Mouse (Mus musculus) lung, embryonic 15.5 days (tissue): ENCODE measurements around the gene Zcwpw1. TPM values are rescaled to one million over a fixed set of nuclear protein-coding genes. Genes with fewer than 3 reads are reported as not detected.
"Not testable (repeated sequence)": the region's sequence is repeated elsewhere in the genome, so short reads cannot be mapped to it uniquely, and the experiment has no call there.

Experiments used
- ATAC-seq: fragments of 200-750 bp; cut with Nextera tagmentation; 2 replicates; pipeline ENCODE4 v1.8.0; 2017; ENCODE audit warnings: moderate number of reproducible peaks, borderline replicate concordance; ENCODE audit not compliant: low FRiP score, low TSS enrichment; ENCODE audit errors: extremely low read depth
- H3K27ac ChIP-seq: fragments of 300-500 bp; sonication (generic); 2 replicates; pipeline ENCODE4 v1.5.1; 2015; ENCODE audit warnings: moderate library complexity, mild to moderate bottlenecking, inconsistent platforms
- H3K27me3 ChIP-seq: fragments of 300-500 bp; sonication (generic); 2 replicates; pipeline ENCODE4 v1.6.1; 2015; ENCODE audit warnings: inconsistent platforms
- H3K36me3 ChIP-seq: fragments of 300-500 bp; sonication (generic); 2 replicates; pipeline ENCODE4 v1.6.1; 2015; ENCODE audit warnings: inconsistent platforms
- H3K4me1 ChIP-seq: fragments of 300-500 bp; sonication (generic); 2 replicates; pipeline ENCODE4 v1.6.1; 2015; ENCODE audit warnings: inconsistent platforms
- H3K4me2 ChIP-seq: fragments of 300-500 bp; sonication (generic); 2 replicates; pipeline ENCODE4 v1.6.1; 2015; ENCODE audit warnings: inconsistent platforms, mild to moderate bottlenecking, moderate library complexity
- H3K4me3 ChIP-seq: fragments of 300-500 bp; sonication (generic); 2 replicates; pipeline ENCODE4 v1.5.1; 2015; ENCODE audit warnings: mild to moderate bottlenecking, inconsistent platforms
- H3K9ac ChIP-seq: fragments of 300-500 bp; sonication (generic); 2 replicates; pipeline ENCODE4 v1.6.1; 2015; ENCODE audit warnings: inconsistent platforms
- H3K9me3 ChIP-seq: fragments of 300-500 bp; sonication (generic); 2 replicates; pipeline ENCODE4 v1.6.1; 2016; ENCODE audit warnings: inconsistent platforms
- WGBS: fragments of 180-500 bp; shearing (Covaris S2); methylation state at CpG from one replicate; pipeline ENCODE4 v1.1.7; 2015; 5-methylcytosine and 5-hydroxymethylcytosine counted together
- polyA plus RNA-seq: library from polyadenylated mRNA; unstranded; fragments of >200 nt; fragmentation: Nextera tagmentation; extraction: Ambion mirVana; gene quantifications from 2 replicates; pipeline ENCODE4 v1.2.1, GENCODE M21; 2015

Zcwpw1 gene
- polyA plus RNA-seq, 1 experiment from 2014 or later = 28.2 TPM

DNA sequence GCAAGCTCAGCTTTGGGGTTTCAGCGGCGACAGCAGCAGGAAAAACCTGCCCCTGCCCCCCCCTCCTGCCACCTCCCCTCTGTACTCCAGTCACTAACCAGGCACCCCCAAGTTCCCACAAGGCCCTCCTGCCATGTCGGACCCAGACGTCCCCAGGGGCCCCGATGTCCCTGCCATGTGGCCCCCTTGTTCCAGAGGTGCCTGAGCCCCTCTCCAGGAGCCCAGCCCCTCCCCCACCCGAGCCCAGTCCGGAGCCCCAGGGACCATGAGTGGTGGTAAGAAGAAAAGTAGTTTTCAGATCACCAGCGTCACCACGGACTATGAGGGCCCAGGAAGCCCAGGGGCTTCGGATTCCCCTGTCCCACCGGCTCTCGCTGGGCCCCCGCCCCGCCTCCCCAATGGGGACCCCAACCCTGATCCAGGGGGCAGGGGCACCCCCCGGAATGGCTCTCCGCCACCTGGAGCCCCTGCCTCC lies 40.7 kb upstream of the Zcwpw1 start:
- Histone ChIP-seq H3K4me2 (peak overlapping the region; percentile 89), H3K4me3 (peak overlapping the region; percentile 86), H3K27ac (peak overlapping the region; percentile 99), H3K9ac (peak overlapping the region; percentile 79), H3K9me3 (no peaks in the 10 kb centered on the region), H3K27me3 (no peaks in the 10 kb centered on the region), H3K36me3 (peaks cover 13% of the 10 kb centered on the region), H3K4me1 (peaks cover 36% of the 10 kb centered on the region)
- WGBS = 2% methylated on average over 16 of the region's 16 CpGs
- ATAC-seq = peak; percentile 3; the same call in 1 of the 2 replicates

DNA sequence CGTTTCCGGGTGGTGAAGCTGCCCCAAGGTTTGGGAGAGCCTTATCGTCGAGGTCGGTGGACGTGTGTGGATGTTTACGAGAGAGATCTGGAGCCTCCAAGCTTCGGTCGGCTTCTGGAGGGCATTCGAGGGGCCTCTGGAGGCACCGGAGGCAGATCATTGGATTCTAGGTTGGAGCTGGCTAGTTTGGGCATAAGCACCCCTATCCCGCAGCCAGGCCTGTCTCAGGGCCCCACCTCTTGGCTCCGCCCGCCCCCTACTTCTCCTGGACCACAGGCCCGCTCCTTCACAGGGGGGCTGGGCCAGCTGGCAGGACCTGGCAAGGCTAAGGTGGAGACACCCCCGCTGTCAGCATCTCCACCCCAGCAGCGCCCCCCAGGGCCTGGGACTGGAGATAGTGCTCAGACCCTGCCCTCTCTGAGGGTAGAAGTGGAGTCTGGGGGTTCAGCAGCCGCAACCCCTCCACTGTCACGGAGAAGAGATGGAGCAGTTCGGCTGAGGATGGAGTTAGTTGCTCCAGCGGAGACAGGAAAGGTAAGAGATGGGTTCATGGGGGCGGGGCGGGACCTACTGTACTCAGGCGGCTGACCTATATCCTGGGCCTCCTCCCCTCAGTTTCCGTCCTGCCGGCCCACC lies 40.2 kb upstream of the Zcwpw1 start:
- 1% methylated on average over 26 of the region's 26 CpGs for WGBS
- no peaks in the 10 kb centered on the region for H3K27me3 ChIP-seq
- peak overlapping the region; percentile 86 for H3K4me3 ChIP-seq
- peaks cover 35% of the 10 kb centered on the region for H3K4me1 ChIP-seq
- peak overlapping the region; percentile 99 for H3K27ac ChIP-seq
- H3K9me3 ChIP-seq = no peaks in the 10 kb centered on the region
- peaks cover 19% of the 10 kb centered on the region for H3K36me3 ChIP-seq
- peak overlapping the region; percentile 79 for H3K9ac ChIP-seq
- peak; percentile 21; the same call in 1 of the 2 replicates for ATAC-seq
- peak overlapping the region; percentile 89 for H3K4me2 ChIP-seq

DNA sequence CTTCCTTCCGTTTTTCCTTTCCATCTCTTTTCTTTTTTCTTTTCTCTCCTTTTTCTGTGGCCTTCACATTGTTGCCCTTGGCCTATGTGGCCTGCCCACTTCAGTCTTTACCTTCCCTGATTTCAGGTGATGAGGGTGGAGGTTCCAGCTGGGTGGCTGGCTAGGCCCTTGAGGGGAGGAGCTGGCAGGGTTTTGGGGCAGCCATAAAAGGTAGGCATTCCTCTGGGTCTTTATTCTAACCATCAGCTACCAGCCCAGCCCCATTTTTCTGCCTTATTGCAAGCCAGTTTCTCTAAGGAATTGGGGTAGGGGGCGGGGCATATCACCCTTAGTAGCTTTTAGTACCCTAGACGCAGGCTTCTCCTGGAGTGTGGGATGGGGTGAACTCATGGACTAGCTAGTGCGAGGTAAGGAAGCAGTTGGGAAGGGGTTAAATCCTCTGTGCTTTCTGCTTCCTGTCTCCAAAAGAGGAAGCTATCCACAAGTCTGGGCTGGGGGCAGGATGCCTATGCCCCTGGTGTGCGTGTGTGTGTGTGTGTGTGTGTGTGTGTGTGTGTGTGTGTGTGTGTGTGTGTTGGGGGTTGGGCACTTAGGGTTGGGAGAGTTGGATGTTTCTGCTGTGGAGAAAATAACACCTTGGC lies 39.3 kb upstream of the Zcwpw1 start:
- peak overlapping the region; percentile 99 for H3K27ac ChIP-seq
- 26% methylated on average over 5 of the region's 5 CpGs for WGBS
- H3K27me3 ChIP-seq = no peaks in the 10 kb centered on the region
- H3K4me3 ChIP-seq = peak overlapping the region; percentile 86
- no peak for ATAC-seq
- H3K4me2 ChIP-seq = peak overlapping the region; percentile 89
- peaks cover 25% of the 10 kb centered on the region for H3K36me3 ChIP-seq
- H3K9ac ChIP-seq = 0 out of 2 replicates have a peak overlapping the region, but pooled peaks have one; percentile 1
- H3K9me3 ChIP-seq = no peaks in the 10 kb centered on the region
- H3K4me1 ChIP-seq = peaks cover 40% of the 10 kb centered on the region

DNA sequence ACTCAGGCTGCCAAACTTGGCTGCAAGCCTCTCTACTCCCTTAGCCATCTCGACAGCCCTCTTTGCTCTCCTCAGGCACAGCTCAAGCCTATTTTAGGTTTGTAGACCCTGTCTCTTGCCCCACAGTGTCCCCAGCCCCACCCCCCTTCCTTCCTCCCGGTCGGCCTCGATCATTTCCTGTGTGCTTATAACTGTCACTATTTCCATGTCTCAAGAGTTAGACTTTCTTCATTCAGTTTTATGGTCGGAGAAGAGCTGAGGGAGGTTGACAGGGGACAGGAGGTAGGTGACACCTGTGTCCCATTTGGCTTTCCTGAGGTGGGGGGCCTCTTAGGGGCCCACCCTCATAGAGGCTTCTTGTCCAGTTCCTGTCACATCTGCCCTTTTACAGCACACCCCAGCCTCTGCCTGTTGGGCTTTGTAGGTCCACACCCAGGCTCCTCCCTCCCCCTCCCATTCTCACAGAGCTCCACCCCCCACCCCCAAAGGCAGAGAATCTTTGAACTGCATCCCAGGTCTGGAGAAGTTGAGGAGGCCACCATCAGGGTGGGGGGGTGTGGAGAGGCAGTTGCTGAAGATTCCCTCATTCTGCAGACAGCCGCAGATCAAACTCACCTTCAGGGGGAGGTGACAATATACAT lies 38.3 kb upstream of the Zcwpw1 start:
- Histone ChIP-seq H3K27ac (peak overlapping the region; percentile 99), H3K36me3 (peaks cover 35% of the 10 kb centered on the region), H3K9me3 (no peaks in the 10 kb centered on the region), H3K9ac (no peak overlapping the region), H3K4me3 (peak overlapping the region; percentile 86), H3K4me1 (peaks cover 46% of the 10 kb centered on the region), H3K27me3 (no peaks in the 10 kb centered on the region), H3K4me2 (peak overlapping the region; percentile 89)
- ATAC-seq = no peak
- WGBS = 29% methylated on average over 6 of the region's 6 CpGs

DNA sequence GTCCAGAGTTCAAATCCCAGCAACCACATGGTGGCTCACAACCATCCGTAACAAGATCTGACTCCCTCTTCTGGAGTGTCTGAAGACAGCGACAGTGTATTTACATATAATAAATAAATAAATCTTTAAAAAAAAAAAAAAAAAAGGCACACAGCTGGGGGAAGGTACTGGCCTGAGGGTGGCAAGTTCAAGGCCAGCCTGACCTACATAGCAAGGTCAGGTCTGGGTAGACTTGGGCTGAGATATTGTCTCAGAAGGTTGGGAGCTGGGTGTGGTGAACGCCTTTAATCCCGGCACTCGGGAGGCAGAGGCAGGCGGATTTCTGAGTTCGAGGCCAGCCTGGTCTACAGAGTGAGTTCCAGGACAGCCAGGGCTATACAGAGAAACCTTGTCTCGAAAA lies 37.4 kb upstream of the Zcwpw1 start:
- not testable (repeated sequence) for H3K4me2 ChIP-seq, H3K27ac ChIP-seq, H3K9me3 ChIP-seq, ATAC-seq, H3K9ac ChIP-seq, H3K27me3 ChIP-seq, H3K4me3 ChIP-seq
- Histone ChIP-seq H3K4me1 (peaks cover 41% of the 10 kb centered on the region), H3K36me3 (peaks cover 35% of the 10 kb centered on the region)
- WGBS = 86% methylated on average over 6 of the region's 8 CpGs

DNA sequence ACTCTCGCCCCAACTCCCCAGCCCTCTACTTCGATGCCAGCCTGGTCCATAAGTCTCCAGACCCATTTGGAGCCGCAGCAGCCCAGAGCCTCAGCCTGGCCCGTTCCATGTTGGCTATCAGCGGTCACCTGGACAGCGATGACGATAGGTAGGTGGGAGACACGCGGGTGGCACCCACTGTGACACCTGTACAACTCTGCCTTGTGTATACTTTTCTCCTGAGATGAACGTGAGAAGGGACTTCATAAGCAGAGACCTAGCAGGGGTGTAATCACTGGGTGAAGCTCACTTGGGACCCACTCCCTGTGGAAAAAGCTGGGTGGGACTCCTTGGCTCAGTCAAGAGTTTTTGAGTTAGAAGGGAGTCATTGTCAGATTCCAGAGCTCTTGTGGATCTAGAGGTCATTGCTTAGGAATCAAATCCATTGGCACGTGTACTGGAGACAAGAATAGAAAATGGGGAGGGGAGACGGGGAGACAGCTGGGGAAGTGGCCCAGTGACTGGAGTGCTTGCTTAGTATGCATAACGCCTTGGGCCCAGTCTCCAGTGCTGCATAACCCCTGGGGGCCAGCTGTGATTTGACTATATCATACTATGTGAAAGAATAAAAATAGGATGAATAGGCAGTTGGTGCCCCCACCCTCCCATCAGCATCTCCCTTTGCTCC lies 36.2 kb upstream of the Zcwpw1 start:
- no peak overlapping the region for H3K4me2 ChIP-seq
- ATAC-seq = no peak

DNA sequence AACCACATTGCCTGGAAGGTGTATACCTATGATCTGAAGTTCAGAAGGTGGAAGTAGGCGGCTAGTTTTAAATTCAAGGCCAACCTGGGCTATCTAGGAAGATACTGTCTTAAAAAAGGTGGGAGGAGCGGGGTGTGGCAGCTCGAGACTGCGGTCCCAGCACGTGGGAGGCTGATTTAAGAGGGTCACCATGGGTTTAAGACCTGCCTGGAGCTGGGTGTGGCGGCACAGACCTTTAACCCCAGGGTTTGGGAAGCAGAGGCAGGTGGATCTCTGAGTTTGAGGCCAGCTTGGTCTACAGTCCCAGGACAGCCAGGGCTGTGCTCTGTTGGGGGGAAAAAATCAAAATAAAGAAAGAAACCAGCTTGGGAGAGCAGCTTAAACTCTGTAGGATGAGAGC lies 35.6 kb upstream of the Zcwpw1 start:
- no peak overlapping the region for H3K9ac ChIP-seq
- WGBS = 86% methylated on average over 6 of the region's 6 CpGs
- no peak overlapping the region for H3K4me2 ChIP-seq
- no peak overlapping the region for H3K27ac ChIP-seq
- H3K9me3 ChIP-seq = no peaks in the 10 kb centered on the region
- no peaks in the 10 kb centered on the region for H3K27me3 ChIP-seq
- H3K4me1 ChIP-seq = peaks cover 42% of the 10 kb centered on the region
- ATAC-seq = no peak
- H3K36me3 ChIP-seq = peaks cover 44% of the 10 kb centered on the region
- no peak overlapping the region for H3K4me3 ChIP-seq

More for the DNA sequence above, 36.2 kb upstream of the Zcwpw1 start:
- Histone ChIP-seq H3K4me1 (peaks cover 42% of the 10 kb centered on the region), H3K9me3 (no peaks in the 10 kb centered on the region), H3K27ac (no peak overlapping the region), H3K4me3 (no peak overlapping the region), H3K36me3 (peaks cover 44% of the 10 kb centered on the region), H3K27me3 (no peaks in the 10 kb centered on the region), H3K9ac (no peak overlapping the region)
- 85% methylated on average over 13 of the region's 13 CpGs for whole genome bisulfite sequencing

DNA sequence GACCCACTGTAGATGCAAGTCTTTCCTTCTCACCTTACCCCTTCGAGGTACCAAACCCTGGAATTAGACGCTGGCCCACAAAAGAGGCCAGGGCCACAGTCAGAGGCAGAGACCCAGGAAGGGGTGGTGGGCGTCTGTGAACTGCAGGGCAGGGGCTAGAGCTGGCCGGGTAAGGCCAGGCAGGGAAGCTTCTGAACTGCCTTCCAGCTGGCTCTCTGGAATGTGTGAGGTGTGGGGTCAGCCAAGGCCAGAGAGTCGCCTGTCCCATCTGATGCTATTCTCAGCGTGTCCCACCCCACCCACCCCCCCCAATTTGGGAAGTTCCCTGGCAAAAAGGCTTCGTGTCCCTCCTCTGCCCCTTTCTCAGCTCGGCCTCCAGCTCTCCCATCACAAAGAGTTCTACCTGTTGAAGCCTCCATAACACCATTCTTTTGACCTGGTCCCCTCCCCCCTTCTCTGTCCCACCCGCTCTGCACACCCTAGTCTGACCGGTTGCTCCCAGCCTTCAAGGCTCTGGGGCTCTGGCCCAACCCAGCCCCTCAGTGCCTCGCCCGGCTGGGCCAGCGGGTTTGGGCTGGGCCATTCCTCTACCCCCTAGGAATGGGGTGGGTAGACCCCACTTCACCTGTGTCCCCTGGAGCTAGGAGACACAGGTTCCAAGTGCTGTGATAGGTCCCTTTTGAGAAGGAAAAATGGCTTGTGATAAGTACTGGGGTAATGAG lies 34.3 kb upstream of the Zcwpw1 start:
- no peak overlapping the region for H3K4me3 ChIP-seq
- H3K36me3 ChIP-seq = peaks cover 50% of the 10 kb centered on the region
- no peak for ATAC-seq
- WGBS = 63% methylated on average over 13 of the region's 13 CpGs
- H3K9ac ChIP-seq = no peak overlapping the region
- H3K27me3 ChIP-seq = no peaks in the 10 kb centered on the region
- peaks cover 42% of the 10 kb centered on the region for H3K4me1 ChIP-seq
- H3K4me2 ChIP-seq = no peak overlapping the region
- H3K9me3 ChIP-seq = no peaks in the 10 kb centered on the region
- 0 out of 2 replicates have a peak overlapping the region, but pooled peaks have one; percentile 19 for H3K27ac ChIP-seq

DNA sequence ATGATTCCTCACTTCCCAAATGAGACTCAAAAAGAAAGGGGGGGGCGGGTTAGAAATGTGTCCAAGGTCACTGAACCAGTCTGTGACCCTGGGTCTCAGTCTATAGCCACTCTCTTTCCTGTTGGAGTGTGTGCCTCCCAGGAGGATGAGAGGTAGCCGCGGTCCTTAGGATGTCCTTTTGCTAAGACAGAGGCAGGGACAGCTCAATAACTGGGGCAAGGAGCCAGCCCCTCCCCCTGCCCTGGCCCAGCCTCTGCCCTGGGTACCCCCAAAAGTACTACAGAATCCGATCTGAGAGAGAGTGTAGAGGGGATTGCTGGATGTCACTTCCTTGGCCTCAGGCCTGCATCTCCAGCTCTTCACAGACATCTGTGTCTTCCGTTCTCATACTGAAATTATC lies 32.2 kb upstream of the Zcwpw1 start:
- WGBS = 79% methylated on average over 5 of the region's 5 CpGs
- no peak overlapping the region for H3K9ac ChIP-seq
- H3K4me3 ChIP-seq = no peak overlapping the region
- no peak for ATAC-seq
- peaks cover 33% of the 10 kb centered on the region for H3K4me1 ChIP-seq
- H3K27ac ChIP-seq = no peak overlapping the region
- H3K4me2 ChIP-seq = no peak overlapping the region
- peaks cover 61% of the 10 kb centered on the region for H3K36me3 ChIP-seq
- no peaks in the 10 kb centered on the region for H3K27me3 ChIP-seq
- H3K9me3 ChIP-seq = no peaks in the 10 kb centered on the region

DNA sequence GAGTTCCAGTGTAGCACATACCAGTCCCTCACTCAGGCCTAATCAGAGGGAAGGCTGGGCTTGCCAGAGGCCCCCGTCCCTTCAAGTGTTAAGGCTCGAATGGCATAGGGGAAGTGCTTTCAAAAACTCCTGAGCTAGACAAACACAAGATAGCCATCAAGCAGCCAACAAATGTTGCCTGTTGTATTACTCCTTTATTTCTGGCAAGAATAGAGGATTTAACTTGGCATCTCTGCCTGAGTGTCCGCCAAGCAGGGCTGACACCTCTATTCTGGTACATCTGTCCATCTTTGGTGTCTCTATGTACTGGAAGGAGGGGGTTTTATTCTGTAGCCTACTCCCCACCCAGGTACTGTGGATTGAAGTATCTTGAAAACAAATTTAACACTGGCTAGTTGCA lies 31.5 kb upstream of the Zcwpw1 start:
- Histone ChIP-seq H3K9ac (no peak overlapping the region), H3K27ac (peak overlapping the region; percentile 10; the same call in 1 of the 2 replicates), H3K4me3 (no peak overlapping the region), H3K4me1 (peaks cover 30% of the 10 kb centered on the region), H3K36me3 (peaks cover 56% of the 10 kb centered on the region), H3K27me3 (no peaks in the 10 kb centered on the region), H3K4me2 (no peak overlapping the region), H3K9me3 (no peaks in the 10 kb centered on the region)
- no peak for ATAC-seq
- WGBS = 51% methylated on average over 3 of the region's 3 CpGs
